Mouse (Mus musculus) heart, embryonic 13.5 days (tissue): ENCODE measurements around the gene Stard10. TPM values are rescaled to one million over a fixed set of nuclear protein-coding genes. Genes with fewer than 3 reads are reported as not detected.
A peak's percentile ranks its signal among the peaks of the same experiment; 100 is the strongest.

Experiments used
- ATAC-seq: fragments of 200-750 bp; cut with Nextera tagmentation; 2 replicates; pipeline ENCODE4 v1.8.0; 2017; ENCODE audit warnings: moderate TSS enrichment; ENCODE audit not compliant: insufficient number of reproducible peaks, low FRiP score, low TSS enrichment; ENCODE audit errors: extremely low read depth
- H3K27ac ChIP-seq: fragments of 300-500 bp; sonication (generic); replicated peaks from 2 replicates; pipeline ENCODE4 v1.5.1; 2015; ENCODE audit warnings: moderate library complexity, mild to moderate bottlenecking, inconsistent platforms
- H3K27me3 ChIP-seq: fragments of 300-500 bp; sonication (generic); replicated peaks from 2 replicates; pipeline ENCODE4 v1.6.1; 2015; ENCODE audit warnings: mild to moderate bottlenecking, inconsistent platforms
- H3K36me3 ChIP-seq: fragments of 300-500 bp; sonication (generic); 2 replicates; pipeline ENCODE4 v1.6.1; 2015; ENCODE audit warnings: mild to moderate bottlenecking, inconsistent platforms
- H3K4me1 ChIP-seq: fragments of 300-500 bp; sonication (generic); 2 replicates; pipeline ENCODE4 v1.6.1; 2015; ENCODE audit warnings: inconsistent platforms
- H3K4me2 ChIP-seq: fragments of 300-500 bp; sonication (generic); 2 replicates; pipeline ENCODE4 v1.6.1; 2015; ENCODE audit warnings: inconsistent platforms, mild to moderate bottlenecking, moderate library complexity
- H3K4me3 ChIP-seq: fragments of 300-500 bp; sonication (generic); 2 replicates; pipeline ENCODE4 v1.5.1; 2015; ENCODE audit warnings: moderate library complexity, mild to moderate bottlenecking, inconsistent platforms
- H3K9ac ChIP-seq: fragments of 300-500 bp; sonication (generic); 2 replicates; pipeline ENCODE4 v1.6.1; 2015; ENCODE audit warnings: inconsistent platforms, mild to moderate bottlenecking, moderate library complexity
- H3K9me3 ChIP-seq: fragments of 300-500 bp; sonication (generic); 2 replicates; pipeline ENCODE4 v1.6.1; 2016; ENCODE audit warnings: inconsistent platforms
- WGBS: fragments of 180-500 bp; shearing (Covaris S2); methylation state at CpG from one replicate; pipeline ENCODE4 v1.1.7; 2015; ENCODE audit warnings: mixed read lengths; 5-methylcytosine and 5-hydroxymethylcytosine counted together
- polyA plus RNA-seq: library from polyadenylated mRNA; unstranded; fragments of >200 nt; fragmentation: Nextera tagmentation; extraction: Ambion mirVana; gene quantifications from 2 replicates; pipeline ENCODE4 v1.2.1, GENCODE M21; 2015

Gene Stard10
- polyA plus RNA-seq, 1 experiment from 2014 or later = 32.9 TPM

GRCm38 (mm10) chr7:101330841-101331173 lies 13.9 kb downstream of the Stard10 start:
- H3K4me1 ChIP-seq = peaks cover 33% of the 10 kb centered on the region
- no peak overlapping the region for H3K4me3 ChIP-seq
- no peak overlapping the region for H3K4me2 ChIP-seq
- no peak overlapping the region for H3K9ac ChIP-seq
- 60% methylated on average over 4 of the region's 4 CpGs for WGBS
- no peak overlapping the region for H3K27ac ChIP-seq
- H3K27me3 ChIP-seq = peaks cover 11% of the 10 kb centered on the region; the same call in 1 of the 2 replicates
- no peaks in the 10 kb centered on the region for H3K36me3 ChIP-seq
- no peaks in the 10 kb centered on the region for H3K9me3 ChIP-seq
- ATAC-seq = no peak

GRCm38 (mm10) chr7:101332045-101332831 lies 15.4 kb downstream of the Stard10 start:
- ATAC-seq = no peak
- peaks cover 33% of the 10 kb centered on the region for H3K4me1 ChIP-seq
- H3K4me2 ChIP-seq = no peak overlapping the region
- H3K27me3 ChIP-seq = peaks cover 5% of the 10 kb centered on the region; the same call in 1 of the 2 replicates
- no peak overlapping the region for H3K4me3 ChIP-seq
- H3K9me3 ChIP-seq = no peaks in the 10 kb centered on the region
- H3K36me3 ChIP-seq = no peaks in the 10 kb centered on the region
- no peak overlapping the region for H3K27ac ChIP-seq
- WGBS = 81% methylated on average over 5 of the region's 5 CpGs
- no peak overlapping the region for H3K9ac ChIP-seq

- no peak overlapping the region for H3K27ac ChIP-seq
- H3K9me3 ChIP-seq = no peaks in the 10 kb centered on the region
- H3K4me2 ChIP-seq = no peak overlapping the region
- H3K27me3 ChIP-seq = peaks cover 4% of the 10 kb centered on the region
- no peak for ATAC-seq
- H3K4me3 ChIP-seq = no peak overlapping the region
- WGBS = 86% methylated on average over 2 of the region's 2 CpGs
- H3K4me1 ChIP-seq = peaks cover 11% of the 10 kb centered on the region
- H3K9ac ChIP-seq = no peak overlapping the region
- no peaks in the 10 kb centered on the region for H3K36me3 ChIP-seq
Observed at GRCm38 (mm10) chr7:101335228-101335627, 18.3 kb downstream of the Stard10 start.

GRCm38 (mm10) chr7:101336686-101337085 lies 19.8 kb downstream of the Stard10 start:
- Histone ChIP-seq H3K4me2 (no peak overlapping the region), H3K36me3 (no peaks in the 10 kb centered on the region), H3K4me3 (no peak overlapping the region), H3K9me3 (no peaks in the 10 kb centered on the region), H3K27ac (no peak overlapping the region), H3K27me3 (peaks cover 4% of the 10 kb centered on the region), H3K9ac (no peak overlapping the region), H3K4me1 (peaks cover 14% of the 10 kb centered on the region)
- 71% methylated on average over 3 of the region's 3 CpGs for WGBS
- no peak for ATAC-seq

GRCm38 (mm10) chr7:101337401-101337800 lies 20.5 kb downstream of the Stard10 start:
- H3K4me2 ChIP-seq = no peak overlapping the region
- peaks cover 20% of the 10 kb centered on the region for H3K4me1 ChIP-seq
- 87% methylated on average over 3 of the region's 3 CpGs for WGBS
- no peak overlapping the region for H3K9ac ChIP-seq
- no peaks in the 10 kb centered on the region for H3K36me3 ChIP-seq
- H3K9me3 ChIP-seq = no peaks in the 10 kb centered on the region
- H3K4me3 ChIP-seq = no peak overlapping the region
- no peak for ATAC-seq
- peaks cover 4% of the 10 kb centered on the region for H3K27me3 ChIP-seq
- no peak overlapping the region for H3K27ac ChIP-seq

GRCm38 (mm10) chr7:101341405-101341804 lies 24.5 kb downstream of the Stard10 start:
- no peak for ATAC-seq

GRCm38 (mm10) chr7:101343135-101343534 lies 26.2 kb downstream of the Stard10 start:
- Histone ChIP-seq H3K4me1 (peaks cover 61% of the 10 kb centered on the region), H3K4me2 (no peak overlapping the region), H3K9ac (0 out of 2 replicates have a peak overlapping the region, but pooled peaks have one; percentile 8), H3K27ac (no peak overlapping the region), H3K4me3 (no peak overlapping the region), H3K9me3 (no peaks in the 10 kb centered on the region), H3K36me3 (0 out of 2 replicates have a peak, but pooled peaks cover 2% of the 10 kb centered on the region), H3K27me3 (peaks cover 23% of the 10 kb centered on the region)
- no peak for ATAC-seq
- 53% methylated on average over 7 of the region's 7 CpGs for WGBS

More at GRCm38 (mm10) chr7:101341405-101341804, 24.5 kb downstream of the Stard10 start:
- Histone ChIP-seq H3K27ac (no peak overlapping the region), H3K9ac (no peak overlapping the region), H3K4me3 (no peak overlapping the region), H3K36me3 (0 out of 2 replicates have a peak, but pooled peaks cover 2% of the 10 kb centered on the region), H3K4me2 (no peak overlapping the region), H3K4me1 (peaks cover 53% of the 10 kb centered on the region), H3K9me3 (no peaks in the 10 kb centered on the region), H3K27me3 (peaks cover 20% of the 10 kb centered on the region)
- 53% methylated on average over 6 of the region's 6 CpGs for WGBS

- H3K27me3 ChIP-seq = peaks cover 36% of the 10 kb centered on the region
- H3K4me3 ChIP-seq = no peak overlapping the region
- no peak overlapping the region for H3K4me2 ChIP-seq
- no peak overlapping the region for H3K9ac ChIP-seq
- H3K36me3 ChIP-seq = 0 out of 2 replicates have a peak, but pooled peaks cover 2% of the 10 kb centered on the region
- no peaks in the 10 kb centered on the region for H3K9me3 ChIP-seq
- ATAC-seq = no peak
- peaks cover 75% of the 10 kb centered on the region for H3K4me1 ChIP-seq
- H3K27ac ChIP-seq = peak overlapping the region; percentile 24; the same call in 1 of the 2 replicates
- WGBS = 42% methylated on average over 4 of the region's 4 CpGs
Observed at GRCm38 (mm10) chr7:101344892-101345291, 28.0 kb downstream of the Stard10 start.

GRCm38 (mm10) chr7:101346991-101347390 lies 30.1 kb downstream of the Stard10 start:
- Histone ChIP-seq H3K4me1 (peaks cover 65% of the 10 kb centered on the region), H3K27me3 (peaks cover 51% of the 10 kb centered on the region), H3K27ac (no peak overlapping the region), H3K4me3 (no peak overlapping the region), H3K36me3 (0 out of 2 replicates have a peak, but pooled peaks cover 2% of the 10 kb centered on the region), H3K9ac (no peak overlapping the region), H3K9me3 (no peaks in the 10 kb centered on the region), H3K4me2 (peak overlapping the region; percentile 94)
- WGBS = 58% methylated on average over 2 of the region's 2 CpGs
- no peak for ATAC-seq

GRCm38 (mm10) chr7:101347767-101348270 lies 30.9 kb downstream of the Stard10 start, which contains the start of gene Arap1:
Gene Arap1 (plus strand): TSS chr7:101348067.
- H3K4me2 ChIP-seq = peak within 1 kb of the TSS; percentile 94
- peak within 1 kb of the TSS; percentile 79 for H3K9ac ChIP-seq
- peaks cover 58% of the 10 kb centered on the region for H3K4me1 ChIP-seq
- H3K4me3 ChIP-seq = peak within 1 kb of the TSS; percentile 64
- peak; percentile 57 for ATAC-seq
- peaks cover 57% of the 10 kb centered on the region for H3K27me3 ChIP-seq
- H3K27ac ChIP-seq = no peak within 1 kb of the TSS
- no peaks in the 10 kb centered on the region for H3K9me3 ChIP-seq
- WGBS = 2% methylated on average over 35 of the region's 35 CpGs
- 0 out of 2 replicates have a peak, but pooled peaks cover 2% of the 10 kb centered on the region for H3K36me3 ChIP-seq

GRCm38 (mm10) chr7:101348312-101348711 lies 31.4 kb downstream of the Stard10 start:
- peak overlapping the region; percentile 64 for H3K4me3 ChIP-seq
- peak overlapping the region; percentile 94 for H3K4me2 ChIP-seq
- peaks cover 53% of the 10 kb centered on the region for H3K27me3 ChIP-seq
- H3K9ac ChIP-seq = peak overlapping the region; percentile 79
- 0 out of 2 replicates have a peak, but pooled peaks cover 2% of the 10 kb centered on the region for H3K36me3 ChIP-seq
- no peak overlapping the region for H3K27ac ChIP-seq
- 5% methylated on average over 13 of the region's 13 CpGs for WGBS
- H3K4me1 ChIP-seq = peaks cover 53% of the 10 kb centered on the region
- no peak for ATAC-seq
- H3K9me3 ChIP-seq = no peaks in the 10 kb centered on the region
